Mouse (Mus musculus): ENCODE results near the gene Serpina3n.
"Not testable (repeated sequence)": the region's sequence is repeated elsewhere in the genome, so short reads cannot be mapped to it uniquely, and the experiment has no call there.

Gene Serpina3n

DNA sequence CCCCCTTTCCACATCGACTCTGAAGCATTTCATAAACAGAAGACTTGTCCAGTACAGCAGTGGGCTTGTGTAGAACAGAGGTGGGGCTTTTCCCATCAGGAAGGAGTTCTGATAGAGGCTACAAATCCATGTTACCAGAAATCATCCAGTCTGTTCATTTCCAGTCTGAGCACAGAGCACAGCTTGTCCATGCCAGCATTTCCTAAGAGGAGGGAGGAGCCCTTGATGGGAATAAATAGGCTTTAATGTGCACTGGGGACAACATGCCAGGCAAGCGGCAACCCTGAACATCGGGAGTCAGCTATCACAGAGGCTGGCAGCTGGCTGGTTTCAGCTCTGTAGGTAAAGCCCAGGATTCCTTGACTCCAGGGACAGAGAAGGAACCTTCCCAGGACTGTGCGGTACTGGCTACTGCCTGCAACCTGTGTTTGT lies at the start of gene Serpina3n:
Serpina3n (plus strand) TSS at position 276 of the 432 bp plus-strand sequence.
- no peak for DNase-seq

DNA sequence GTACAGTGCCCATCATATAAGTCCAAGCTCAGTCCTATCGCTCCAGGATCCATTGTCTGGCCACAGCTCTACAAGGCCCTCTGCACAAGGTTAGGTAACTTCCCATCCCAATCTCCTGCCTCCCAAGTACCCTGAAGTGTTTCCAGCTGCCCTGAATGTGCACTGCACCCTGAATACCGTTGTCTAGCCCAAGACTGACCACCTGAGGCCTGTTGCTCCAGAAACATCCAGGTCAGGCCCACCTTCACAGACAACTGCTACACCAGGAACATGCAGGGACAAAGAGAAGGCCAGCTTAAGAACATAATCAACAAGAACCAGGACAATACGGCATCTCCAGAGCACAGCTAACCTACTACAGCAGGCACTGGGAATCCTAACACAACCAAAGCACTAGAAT lies 36.5 kb upstream of the Serpina3n start:
- no peak for DNase-seq

DNA sequence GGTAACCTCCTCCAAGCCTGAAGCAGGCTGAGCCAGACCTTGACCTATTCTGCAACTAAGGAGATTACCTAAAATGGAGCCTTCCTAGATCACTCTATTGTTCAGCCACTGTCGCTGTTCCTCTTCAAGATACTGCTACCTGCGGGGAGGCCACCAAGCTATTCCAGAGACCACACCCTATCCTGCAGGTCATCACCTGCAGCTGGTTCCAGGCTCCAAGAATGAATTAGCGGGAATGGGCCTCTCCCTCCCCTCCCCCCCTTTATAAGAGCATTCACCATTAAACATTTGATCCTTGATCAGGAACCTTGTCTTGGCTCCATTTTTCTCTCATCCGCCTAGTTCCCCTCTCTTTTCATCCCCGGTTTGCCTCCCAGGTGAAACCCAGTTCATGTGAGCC lies 29.4 kb upstream of the Serpina3n start:
- not testable (repeated sequence) for DNase-seq

DNA sequence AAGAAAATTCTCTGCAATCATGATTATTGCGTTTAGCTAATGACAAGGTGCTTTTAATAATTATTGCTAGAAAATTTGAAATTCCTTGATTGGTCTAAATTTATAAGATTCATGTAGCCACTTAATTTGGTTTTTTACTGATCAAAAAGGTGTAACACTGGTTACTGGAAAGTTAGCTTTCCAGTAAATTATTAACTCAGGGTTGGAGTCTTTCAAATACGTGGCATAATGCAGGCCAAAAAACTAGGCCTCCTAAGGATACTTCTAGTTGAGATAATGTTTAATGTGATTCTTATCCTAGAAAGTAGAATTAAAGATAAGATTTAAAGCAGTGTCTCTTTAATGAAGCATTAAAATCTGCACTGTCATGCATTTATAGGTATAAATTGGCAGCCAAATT lies 28.2 kb upstream of the Serpina3n start:
- not testable (repeated sequence) for DNase-seq

DNA sequence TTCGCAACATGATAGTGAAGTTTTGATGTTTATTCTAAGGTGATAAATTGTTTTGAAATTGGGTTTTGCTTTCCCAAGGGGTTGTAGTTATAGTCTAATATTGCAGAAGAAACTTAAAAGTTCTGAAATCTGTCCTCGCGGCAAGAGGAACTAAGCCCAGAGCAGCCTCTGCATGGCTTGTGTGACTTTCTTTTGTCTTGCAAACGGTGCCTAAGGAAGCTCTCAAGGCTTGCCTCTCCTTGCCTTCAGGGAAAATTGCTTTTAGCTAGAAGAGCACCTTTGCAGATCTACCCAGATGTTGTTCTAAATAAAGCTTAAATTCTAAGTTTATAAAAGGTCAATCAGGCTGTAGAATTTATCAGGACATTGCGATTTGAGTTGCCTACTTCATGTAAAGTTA lies 27.7 kb upstream of the Serpina3n start:
- not testable (repeated sequence) for DNase-seq

DNA sequence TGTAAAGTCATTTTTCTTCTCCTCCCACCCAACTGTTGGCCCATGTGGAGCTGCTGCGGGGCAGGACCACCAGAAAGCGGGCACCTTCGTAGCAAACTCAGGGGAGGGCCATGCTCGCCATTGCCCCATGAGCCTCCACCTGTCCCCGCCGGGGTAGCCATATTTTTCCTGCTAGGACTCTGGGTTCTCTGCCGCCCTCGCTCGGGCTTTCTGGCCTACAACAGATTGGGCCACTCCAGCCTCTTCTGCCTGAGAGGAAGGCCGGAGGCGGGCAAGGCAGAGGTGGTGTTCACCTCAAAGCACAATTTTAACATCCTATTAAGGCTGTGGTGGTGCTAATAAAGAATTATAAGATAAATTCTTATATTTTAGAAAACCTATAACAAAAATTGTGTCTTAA lies 26.7 kb upstream of the Serpina3n start:
- no peak for DNase-seq

DNA sequence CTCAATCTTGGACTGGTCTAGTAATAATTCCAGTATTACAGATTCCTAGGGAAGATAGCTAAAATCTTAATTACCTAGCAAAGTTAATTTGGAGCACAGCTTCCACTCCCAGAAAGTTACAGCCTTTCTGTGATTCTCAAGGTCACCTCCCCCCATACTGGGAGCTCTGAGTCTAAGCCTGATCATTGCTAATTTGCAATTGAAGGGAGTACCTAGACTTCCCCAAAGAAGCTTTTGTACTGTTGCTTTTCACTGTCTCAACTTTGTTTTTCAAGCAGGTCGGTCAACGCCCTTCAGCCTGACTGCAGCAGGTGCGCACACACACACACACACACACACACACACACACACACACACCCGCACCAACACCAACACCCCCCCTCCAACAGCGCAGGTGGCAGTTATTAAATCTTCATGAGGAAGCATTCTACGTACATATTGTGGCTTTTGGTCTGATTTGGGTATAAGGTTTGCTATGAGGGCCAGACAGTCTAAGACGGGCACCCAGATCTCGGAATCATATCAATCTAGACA lies 25.4 kb upstream of the Serpina3n start:
- DNase-seq, result not testable (repeated sequence)

DNA sequence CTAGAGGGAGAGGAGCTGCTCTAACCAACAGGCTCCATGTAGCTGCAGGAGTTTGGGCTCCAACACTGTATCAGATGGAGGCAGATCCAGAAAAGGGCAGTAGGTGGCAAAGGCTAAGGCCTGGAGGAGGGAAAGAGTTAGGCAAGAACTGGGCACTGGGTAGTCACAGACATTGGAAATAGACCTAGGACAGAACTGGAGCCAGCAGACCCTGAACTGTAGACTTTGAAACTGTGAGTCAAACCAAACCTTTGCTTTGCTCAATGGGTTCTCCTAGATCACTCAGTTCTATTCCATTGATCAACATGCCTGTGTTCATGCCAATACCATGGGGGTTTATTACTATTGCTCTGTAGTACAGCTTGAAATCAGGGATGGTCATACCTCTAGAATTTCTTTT lies 20.5 kb upstream of the Serpina3n start:
- not testable (repeated sequence) for DNase-seq

DNA sequence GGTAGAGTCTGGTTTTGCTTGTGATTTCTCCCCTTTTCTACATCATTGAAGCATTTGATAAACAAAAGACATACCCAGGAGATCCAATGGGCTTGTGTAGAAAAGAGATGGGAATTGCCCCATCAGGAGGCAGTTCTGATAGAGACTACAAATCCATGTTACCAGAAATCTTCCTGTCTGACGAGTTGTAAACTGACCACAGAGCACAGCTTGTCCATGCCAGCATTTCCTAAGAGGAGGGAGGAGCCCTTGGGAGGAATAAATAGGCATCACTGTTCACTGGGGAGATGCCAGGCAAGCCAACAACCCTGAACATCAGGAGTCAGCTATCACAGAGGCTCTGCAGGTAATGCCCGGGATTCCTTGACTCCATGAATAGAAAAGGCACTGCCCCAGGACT lies 19.7 kb upstream of the Serpina3n start:
- DNase-seq, result not testable (repeated sequence)

DNA sequence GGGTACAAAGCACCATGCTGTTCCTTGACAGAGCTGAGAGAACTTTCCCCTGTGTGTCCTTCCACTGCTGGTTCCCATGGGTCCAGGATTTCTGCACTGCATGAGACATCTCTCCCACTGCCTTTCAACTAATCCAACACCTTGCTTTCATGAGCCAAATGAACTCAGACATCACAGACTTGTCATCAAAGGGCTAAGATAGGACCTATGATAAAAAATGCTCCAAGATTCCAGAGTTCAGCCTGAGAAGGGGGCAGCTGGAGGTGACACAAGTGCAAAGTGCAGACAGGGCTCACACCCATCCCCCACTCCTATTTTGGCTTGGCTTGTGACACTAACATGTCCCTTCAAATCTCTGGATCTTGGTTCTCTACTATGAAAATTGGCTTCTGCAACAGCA lies 18.1 kb upstream of the Serpina3n start:
- no peak for DNase-seq

DNA sequence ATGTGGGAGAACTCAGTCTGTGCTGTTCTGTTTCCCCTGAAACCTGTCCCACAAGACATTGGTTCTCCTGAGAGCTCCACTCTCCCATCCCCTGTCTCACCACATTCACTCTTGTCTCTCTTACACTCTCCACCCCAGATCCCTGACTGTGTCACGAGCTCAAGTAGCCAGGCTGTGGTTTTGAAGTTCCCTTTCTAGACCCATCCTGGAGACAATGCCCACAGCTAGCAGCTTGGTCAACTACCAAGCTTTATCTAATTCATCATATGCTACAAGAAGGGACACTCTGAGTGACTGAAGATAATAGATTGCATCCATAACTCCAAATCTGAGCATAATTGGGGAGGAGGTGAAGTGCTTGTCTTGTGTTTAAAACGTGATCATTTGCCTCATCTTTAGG lies 15.5 kb upstream of the Serpina3n start:
- not testable (repeated sequence) for DNase-seq

DNA sequence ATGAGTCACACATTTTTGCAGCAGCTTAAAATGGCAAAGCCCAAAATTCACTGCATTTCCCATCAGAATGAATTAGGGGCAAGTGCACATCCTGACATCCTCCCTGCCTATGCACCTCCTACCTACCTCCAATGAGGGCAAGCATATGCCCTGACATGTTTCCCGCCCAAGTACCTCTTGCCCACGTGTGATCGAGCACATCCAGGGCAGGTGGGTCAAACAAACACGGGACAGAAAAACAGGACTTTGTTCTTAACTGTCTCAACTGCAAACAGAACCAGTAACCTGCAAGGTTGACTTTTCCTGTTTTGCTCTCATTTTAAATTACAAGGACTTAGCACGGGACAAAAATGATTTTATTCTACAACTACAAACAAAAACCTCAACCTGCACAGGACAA lies 2.6 kb upstream of the Serpina3n start:
- DNase-seq, result no peak

DNA sequence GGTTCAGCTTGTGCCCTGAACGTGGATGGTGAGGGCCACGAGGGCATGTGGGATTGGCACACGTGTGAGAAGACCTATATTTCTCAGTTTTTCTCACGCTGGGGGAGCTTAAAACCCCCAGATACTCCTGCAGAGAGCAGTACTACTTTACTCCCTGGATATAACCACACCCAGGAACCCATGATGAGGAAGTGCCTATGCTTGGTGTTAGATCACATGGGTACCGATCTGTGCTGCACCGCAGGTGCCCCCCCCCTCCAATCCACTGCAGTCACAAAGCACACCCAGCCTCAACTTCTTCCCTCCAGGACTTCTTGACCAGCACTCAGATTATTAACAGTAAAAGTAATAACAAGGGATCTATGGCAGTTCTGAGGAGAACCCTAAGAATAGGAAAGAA lies 6.0 kb downstream of the Serpina3n start:
- no peak for DNase-seq

DNA sequence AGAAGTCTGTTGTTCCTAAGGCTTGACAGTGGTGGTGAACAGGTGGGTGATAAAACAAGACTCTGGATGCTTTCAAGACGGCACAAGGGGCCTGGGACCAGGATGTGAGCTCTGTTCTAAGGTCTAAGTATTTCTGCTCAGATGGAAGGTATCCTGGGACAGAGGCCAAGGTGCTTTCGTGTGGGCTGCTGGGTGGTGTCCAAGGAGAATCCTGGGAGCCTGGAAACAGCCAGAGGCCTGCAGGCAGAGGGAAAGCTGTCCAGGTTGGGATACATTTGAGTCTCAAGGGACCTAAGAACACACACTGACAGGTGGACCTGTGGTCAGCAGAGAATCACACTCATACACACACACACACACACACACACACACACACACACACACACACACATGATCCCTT lies 8.0 kb downstream of the Serpina3n start:
- DNase-seq, result peak in 1 of 2 experiments; percentile 29

DNA sequence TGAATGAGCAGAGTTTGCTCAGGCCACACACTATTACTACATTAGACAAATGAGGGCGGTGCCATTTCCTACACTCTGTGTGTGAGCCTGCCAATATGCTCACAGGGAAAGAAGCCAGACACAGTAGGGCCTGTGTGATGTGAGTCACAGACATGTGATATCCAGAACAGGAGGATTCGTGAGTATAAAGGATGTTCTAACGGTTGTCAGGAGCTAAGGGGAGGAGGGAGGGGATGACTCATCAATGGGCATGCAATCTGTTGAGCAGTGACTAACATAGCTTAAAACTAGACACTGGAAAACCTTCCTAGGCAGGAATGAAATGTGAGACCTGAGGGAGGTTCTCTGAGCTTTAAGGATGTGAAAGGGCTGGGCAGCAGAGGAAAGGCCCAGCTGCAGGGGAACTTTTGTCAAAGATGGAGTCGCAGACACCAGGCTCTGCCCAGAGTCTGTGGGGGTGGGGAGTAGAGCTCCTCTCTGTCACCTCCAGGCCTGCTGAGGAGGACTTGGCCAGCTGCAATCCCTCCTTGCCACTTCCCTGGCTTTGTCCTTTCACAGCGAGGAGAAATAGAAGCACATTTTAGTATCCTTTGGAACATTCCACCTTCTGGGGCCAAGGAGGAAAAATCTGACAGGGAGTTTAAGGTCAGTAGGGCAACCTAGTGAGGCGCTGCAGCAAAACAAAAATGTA lies 9.2 kb downstream of the Serpina3n start:
- peak; percentile 61 to 62 for DNase-seq

DNA sequence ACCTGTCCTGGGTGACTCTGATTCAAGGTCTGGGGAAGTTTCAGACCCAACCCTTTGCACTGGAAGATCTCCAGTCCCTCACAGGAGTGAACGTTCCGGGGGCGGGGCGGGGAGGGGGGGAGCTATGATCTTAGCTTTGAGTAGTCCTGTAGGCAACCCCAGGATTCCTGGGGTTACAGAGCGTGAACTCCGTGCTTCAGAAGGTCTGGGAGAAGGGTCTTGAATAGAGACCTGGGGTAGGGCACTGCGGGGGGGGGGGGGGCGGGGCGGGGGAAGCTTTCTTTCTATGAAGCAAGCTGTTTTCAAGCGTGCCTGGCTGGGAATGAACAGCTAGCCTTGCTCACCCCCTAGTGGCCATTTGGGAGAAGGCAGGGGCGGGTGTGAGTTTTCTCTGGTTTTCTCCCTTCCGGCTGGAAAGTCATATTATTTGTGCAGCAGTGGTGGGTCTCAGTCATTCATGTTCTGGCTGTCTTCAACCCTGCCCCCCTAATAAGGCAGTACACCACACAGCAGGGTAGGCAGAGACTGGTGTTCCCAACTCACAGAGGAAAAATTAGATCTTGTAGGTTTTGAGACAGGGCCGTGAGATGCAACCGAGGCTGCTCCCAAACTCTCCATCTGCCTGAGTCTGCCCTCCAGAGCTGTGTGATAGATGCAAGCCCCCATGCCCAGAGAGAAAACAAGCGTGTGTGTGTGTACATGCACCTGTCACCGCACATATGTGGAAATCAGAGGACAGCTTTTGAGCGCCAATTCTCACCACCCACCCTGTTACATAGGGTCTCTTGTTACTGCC lies 12.0 kb downstream of the Serpina3n start:
- DNase-seq, result peak; percentile 91 to 95

DNA sequence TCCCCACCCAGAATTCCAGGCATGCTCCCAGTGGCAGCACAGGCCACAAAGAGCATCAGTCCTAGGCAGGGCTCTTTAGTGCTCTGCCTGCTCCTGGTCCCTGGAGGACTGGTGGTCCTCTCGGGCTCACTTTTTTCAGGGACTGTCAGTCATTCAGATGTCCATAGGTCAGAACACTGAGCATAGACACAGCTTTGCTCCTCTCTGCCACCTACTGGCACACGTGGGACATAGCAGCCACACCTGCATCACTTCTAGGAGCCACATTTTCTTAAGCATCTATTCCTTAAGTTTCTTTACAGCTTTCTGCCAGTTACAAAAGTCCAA lies 12.6 kb downstream of the Serpina3n start:
- no peak for DNase-seq

DNA sequence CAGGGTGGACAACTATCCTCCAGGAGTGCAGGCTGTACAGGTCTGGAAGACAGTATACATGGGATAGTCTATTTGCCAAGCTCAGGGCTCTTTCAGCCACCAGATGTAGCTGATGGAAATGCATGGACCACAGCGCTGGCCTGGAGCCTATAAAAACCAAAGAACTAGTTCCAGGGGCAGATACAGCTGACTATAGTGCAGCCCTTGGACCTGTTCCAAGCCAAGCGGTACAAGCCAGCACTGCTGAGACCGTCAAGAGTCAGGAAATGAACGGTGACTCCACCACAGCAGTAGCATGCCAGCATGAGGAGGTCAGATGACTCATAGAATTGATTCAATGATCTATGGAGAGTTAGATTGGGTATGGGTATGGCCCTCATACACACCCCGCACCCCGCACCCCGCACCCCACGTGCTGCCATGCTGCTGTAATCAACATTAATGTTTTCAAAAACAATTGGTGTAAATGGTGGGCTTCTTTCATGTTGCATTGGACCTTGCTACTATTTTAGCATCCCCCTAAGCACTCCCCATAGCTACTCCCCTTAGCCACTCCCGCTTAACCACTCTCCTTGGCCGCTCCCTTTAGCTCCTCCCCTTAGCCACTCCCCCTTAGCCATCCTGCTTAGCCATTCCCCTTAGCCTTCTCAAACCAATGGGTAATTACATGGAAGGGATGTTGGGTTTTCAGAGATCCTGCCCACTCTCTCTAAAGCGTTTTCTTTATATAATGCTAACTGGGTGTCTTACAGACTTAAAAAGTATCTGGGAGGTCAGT lies 16.3 kb downstream of the Serpina3n start:
- peak in 1 of 2 experiments; percentile 32 for DNase-seq

DNA sequence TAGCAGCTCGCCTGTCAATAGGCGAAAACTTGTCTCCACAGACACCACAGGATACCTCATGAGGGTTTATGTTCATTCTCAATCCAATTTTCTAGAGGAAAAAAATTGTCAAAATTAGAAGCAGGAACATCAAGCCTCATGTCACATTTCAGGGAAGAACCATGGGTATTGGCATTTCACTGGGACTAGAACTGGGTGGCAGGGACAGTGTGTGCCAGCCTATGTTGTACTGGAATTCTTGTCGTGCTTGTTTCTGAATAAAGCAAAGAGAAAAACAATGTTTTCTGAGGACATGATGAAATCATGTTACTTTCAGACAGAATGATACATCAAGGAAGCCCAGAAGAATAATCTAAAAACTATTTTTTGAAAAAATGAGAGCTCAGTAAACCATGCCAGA lies 19.1 kb downstream of the Serpina3n start:
- no peak for DNase-seq

DNA sequence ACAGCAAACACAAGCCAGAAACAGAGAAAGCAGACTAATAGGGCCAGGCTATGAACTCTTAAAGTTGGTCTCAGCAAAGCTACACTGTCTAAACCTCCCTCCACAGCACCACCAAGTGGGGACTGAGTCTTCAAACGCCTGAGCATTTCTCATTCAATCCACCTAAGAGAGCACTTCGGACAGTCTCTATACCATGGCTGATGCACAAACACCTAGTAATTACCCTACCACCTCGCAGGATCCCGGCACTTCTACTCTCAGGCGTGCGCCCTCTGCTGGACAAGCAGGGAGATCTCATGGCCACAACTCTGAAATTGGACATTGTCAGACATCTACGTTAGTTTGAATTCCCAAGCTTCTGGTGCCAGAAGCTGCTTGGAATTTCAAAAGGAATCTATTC lies 20.4 kb downstream of the Serpina3n start:
- peak; percentile 41 to 57 for DNase-seq

DNA sequence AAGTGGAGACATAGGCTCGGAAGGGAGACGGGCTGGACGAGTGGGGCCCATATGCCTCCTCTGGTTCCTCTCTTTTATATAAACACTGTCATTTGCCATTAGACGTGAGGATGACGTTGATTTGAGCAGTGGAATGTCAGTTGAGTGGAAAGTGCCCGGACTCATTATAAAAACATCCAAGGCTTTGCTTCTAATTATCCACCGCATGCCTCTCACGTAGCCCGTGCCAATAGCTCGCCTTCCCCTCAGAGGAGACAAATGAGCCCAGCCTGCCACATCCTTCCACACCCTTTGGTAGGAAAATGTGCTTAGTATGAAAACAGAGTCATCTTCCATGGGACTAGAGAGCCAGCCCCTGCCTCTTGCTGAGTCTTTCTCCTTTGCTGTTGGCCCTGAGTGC lies 24.8 kb downstream of the Serpina3n start:
- DNase-seq, result no peak

DNA sequence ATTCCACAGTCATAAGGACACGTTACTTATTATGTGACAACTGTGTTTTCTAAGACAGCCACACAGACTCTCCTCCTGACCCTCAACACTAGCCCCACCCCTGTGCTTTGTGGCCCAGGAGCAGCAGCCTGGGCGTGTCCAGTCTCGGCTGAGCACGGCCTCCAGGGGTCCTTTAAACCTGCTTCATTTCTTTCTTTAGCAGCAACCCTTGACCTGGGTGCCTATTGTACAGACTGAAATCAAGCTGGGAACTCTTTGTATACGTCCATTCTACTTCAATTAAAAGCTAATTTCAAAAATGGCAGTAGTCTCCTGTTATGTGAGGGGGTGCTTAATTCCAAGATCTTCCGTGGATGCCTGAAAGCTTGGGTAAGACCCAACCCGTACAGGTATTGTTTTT lies 26.7 kb downstream of the Serpina3n start:
- DNase-seq, result no peak

Measured in cerebellum, postnatal 14 days (tissue).